Mouse (Mus musculus) embryonic facial prominence, embryonic 14.5 days (tissue): ENCODE results near the gene Rufy3. TPM values are rescaled to one million over a fixed set of nuclear protein-coding genes. Genes with fewer than 3 reads are reported as not detected.

Source experiments
- ATAC-seq: fragments of 200-750 bp; cut with Nextera tagmentation; 2 replicates; pipeline ENCODE4 v1.8.0; 2017; ENCODE audit warnings: low read depth, moderate number of reproducible peaks, moderate TSS enrichment
- DNase-seq: peaks from one replicate; pipeline ENCODE4 v3.0.0-alpha.2; 2015; ENCODE audit warnings: low spot score
- H3K27ac ChIP-seq: fragments of 300-500 bp; sonication (generic); replicated peaks from 2 replicates; pipeline ENCODE4 v1.5.1; 2014; ENCODE audit warnings: low read depth, mild to moderate bottlenecking, low read length, moderate library complexity
- H3K27me3 ChIP-seq: fragments of 300-500 bp; sonication (generic); replicated peaks from 2 replicates; pipeline ENCODE4 v1.6.1; 2014; ENCODE audit warnings: low read length; ENCODE audit not compliant: control insufficient read depth, insufficient read depth
- H3K36me3 ChIP-seq: fragments of 300-500 bp; sonication (generic); 2 replicates; pipeline ENCODE4 v1.6.1; 2014; ENCODE audit warnings: low read length, mixed read lengths; ENCODE audit not compliant: control insufficient read depth, insufficient read depth
- H3K4me1 ChIP-seq: fragments of 300-500 bp; sonication (generic); 2 replicates; pipeline ENCODE4 v1.6.1; 2014; ENCODE audit warnings: antibody characterized with exemption, low read length; ENCODE audit not compliant: control insufficient read depth, insufficient read depth
- H3K4me2 ChIP-seq: fragments of 300-500 bp; sonication (generic); 2 replicates; pipeline ENCODE4 v1.6.1; 2014; ENCODE audit warnings: low read depth, mild to moderate bottlenecking, low read length, moderate library complexity, mixed read lengths
- H3K4me3 ChIP-seq: fragments of 300-500 bp; sonication (generic); 2 replicates; pipeline ENCODE4 v1.5.1; 2014; ENCODE audit warnings: low read depth, mild to moderate bottlenecking, low read length
- H3K9ac ChIP-seq: fragments of 300-500 bp; sonication (generic); 2 replicates; pipeline ENCODE4 v1.6.1; 2014; ENCODE audit warnings: low read depth, mild to moderate bottlenecking, low read length, moderate library complexity, mixed read lengths
- H3K9me3 ChIP-seq: fragments of 300-500 bp; sonication (generic); 2 replicates; pipeline ENCODE4 v1.6.1; 2016; ENCODE audit warnings: low read length; ENCODE audit not compliant: control insufficient read depth
- whole genome bisulfite sequencing: fragments of 180-500 bp; shearing (Covaris S2); extraction: QIAGEN DNeasy Blood & Tissue Kit; methylation state at CpG from one replicate; pipeline ENCODE4 v1.1.7; 2014; 5-methylcytosine and 5-hydroxymethylcytosine counted together
- polyA plus RNA-seq: library from polyadenylated mRNA; unstranded; fragments of >200 nt; fragmentation: Nextera tagmentation; extraction: Ambion mirVana; gene quantifications from 2 replicates; pipeline ENCODE4 v1.2.1, GENCODE M21; 2014

Rufy3 gene
- polyA plus RNA-seq, 1 experiment from 2014 or later: 16.9 TPM

- 90% methylated on average over 3 of the region's 3 CpGs for WGBS
Measured at GRCm38 (mm10) chr5:88604046-88604445, 39.2 kb downstream of the Rufy3 start.

DNA sequence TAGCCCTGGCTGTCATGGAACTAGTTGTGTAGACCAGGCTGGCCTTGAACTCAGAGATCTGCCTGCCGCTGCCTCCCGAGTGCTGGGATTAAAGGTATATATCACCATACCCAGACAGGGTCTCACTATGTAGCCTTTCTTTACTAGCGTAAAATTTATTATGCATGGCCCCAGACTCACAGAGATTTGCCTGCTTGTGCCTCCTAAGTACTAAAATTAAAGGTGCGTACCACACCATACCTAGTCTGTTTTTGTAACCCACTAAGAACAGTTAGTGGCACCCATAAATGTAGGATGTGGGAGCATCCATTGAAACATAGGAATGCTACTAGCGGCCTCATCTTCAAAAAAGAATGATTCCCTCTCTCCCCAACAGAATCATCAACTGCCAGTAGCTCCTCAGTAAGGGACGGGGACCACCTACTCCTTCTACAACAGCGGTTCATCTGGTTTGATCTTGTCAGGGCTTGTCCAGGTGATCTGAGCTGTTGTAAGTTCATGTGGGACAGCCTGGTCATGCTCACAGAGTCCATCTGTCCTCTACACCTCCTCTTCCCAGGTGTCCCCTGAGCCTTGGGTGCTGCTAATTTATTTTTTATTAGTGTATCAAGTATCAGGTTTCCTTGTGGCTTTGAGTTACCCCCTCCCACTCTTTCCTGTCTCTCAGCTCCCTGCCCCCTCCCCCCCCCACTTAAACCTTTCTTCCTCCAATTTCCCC, 40.0 kb downstream of the Rufy3 start:
- Histone ChIP-seq H3K27ac (no peak overlapping the region), H3K4me3 (no peak overlapping the region), H3K9me3 (no peaks in the 10 kb centered on the region), H3K27me3 (no peaks in the 10 kb centered on the region), H3K9ac (no peak overlapping the region), H3K4me1 (0 out of 2 replicates have a peak, but pooled peaks cover 2% of the 10 kb centered on the region), H3K36me3 (no peaks in the 10 kb centered on the region), H3K4me2 (no peak overlapping the region)
- WGBS: 90% methylated on average over 7 of the region's 7 CpGs
- ATAC-seq (no peak), DNase-seq (no peak)

More at GRCm38 (mm10) chr5:88604046-88604445, 39.2 kb downstream of the Rufy3 start:
- ATAC-seq: no peak
- Histone ChIP-seq H3K4me3 (no peak overlapping the region), H3K36me3 (no peaks in the 10 kb centered on the region), H3K27ac (no peak overlapping the region), H3K9me3 (no peaks in the 10 kb centered on the region), H3K4me2 (no peak overlapping the region), H3K27me3 (no peaks in the 10 kb centered on the region), H3K9ac (no peak overlapping the region), H3K4me1 (0 out of 2 replicates have a peak, but pooled peaks cover 2% of the 10 kb centered on the region)
- DNase-seq: no peak

- ATAC-seq (no peak), DNase-seq (no peak)
- Histone ChIP-seq H3K4me2 (no peak overlapping the region), H3K9me3 (no peaks in the 10 kb centered on the region), H3K27ac (no peak overlapping the region), H3K27me3 (no peaks in the 10 kb centered on the region), H3K9ac (no peak overlapping the region), H3K4me1 (no peaks in the 10 kb centered on the region), H3K4me3 (no peak overlapping the region), H3K36me3 (peaks cover 16% of the 10 kb centered on the region)
- WGBS: 100% methylated on average over 1 of the region's 1 CpGs
Measured at GRCm38 (mm10) chr5:88614129-88614528, 49.3 kb downstream of the Rufy3 start.

GRCm38 (mm10) chr5:88616988-88617387, 52.1 kb downstream of the Rufy3 start:
- H3K9me3 ChIP-seq: no peaks in the 10 kb centered on the region
- no peaks in the 10 kb centered on the region for H3K27me3 ChIP-seq
- DNase-seq: no peak
- no peak for ATAC-seq
- H3K4me2 ChIP-seq: no peak overlapping the region
- no peak overlapping the region for H3K9ac ChIP-seq
- H3K36me3 ChIP-seq: peaks cover 28% of the 10 kb centered on the region
- no peak overlapping the region for H3K4me3 ChIP-seq
- H3K27ac ChIP-seq: no peak overlapping the region
- 77% methylated on average over 4 of the region's 4 CpGs for WGBS
- no peaks in the 10 kb centered on the region for H3K4me1 ChIP-seq

GRCm38 (mm10) chr5:88627545-88627944, 62.7 kb downstream of the Rufy3 start:
- Histone ChIP-seq H3K36me3 (peaks cover 44% of the 10 kb centered on the region; the same call in 1 of the 2 replicates), H3K4me2 (no peak overlapping the region), H3K4me1 (no peaks in the 10 kb centered on the region), H3K27me3 (no peaks in the 10 kb centered on the region), H3K27ac (no peak overlapping the region), H3K9me3 (no peaks in the 10 kb centered on the region), H3K4me3 (no peak overlapping the region), H3K9ac (no peak overlapping the region)
- WGBS: 83% methylated on average over 4 of the region's 4 CpGs
- no peak for ATAC-seq
- no peak for DNase-seq

DNA sequence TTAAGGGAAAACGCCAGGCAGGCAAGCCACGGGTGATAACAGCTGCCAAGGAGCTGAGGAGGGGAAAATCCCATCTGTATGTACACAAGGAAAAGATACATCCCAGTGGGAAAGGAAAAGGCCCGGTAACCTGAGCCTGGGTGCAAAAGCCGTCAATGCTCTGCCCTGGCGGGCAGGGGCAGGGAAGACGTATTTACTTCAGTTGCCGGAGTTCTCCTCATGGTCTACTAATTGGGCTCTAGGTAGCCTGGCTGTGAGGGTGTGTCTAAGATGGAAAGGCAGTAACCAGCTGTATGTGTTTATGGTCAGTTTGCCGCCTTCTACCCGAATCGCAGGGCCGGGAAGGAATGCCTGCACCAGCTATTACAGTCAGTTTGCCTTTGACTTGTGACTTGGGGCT, 64.3 kb downstream of the Rufy3 start:
- ATAC-seq: peak; percentile 77
- no peaks in the 10 kb centered on the region for H3K4me1 ChIP-seq
- no peak overlapping the region for H3K27ac ChIP-seq
- no peak overlapping the region for H3K9ac ChIP-seq
- peaks cover 53% of the 10 kb centered on the region; the same call in 1 of the 2 replicates for H3K36me3 ChIP-seq
- no peak overlapping the region for H3K4me3 ChIP-seq
- 63% methylated on average over 11 of the region's 11 CpGs for WGBS
- no peaks in the 10 kb centered on the region for H3K9me3 ChIP-seq
- no peaks in the 10 kb centered on the region for H3K27me3 ChIP-seq
- peak; percentile 39 for DNase-seq
- no peak overlapping the region for H3K4me2 ChIP-seq

DNA sequence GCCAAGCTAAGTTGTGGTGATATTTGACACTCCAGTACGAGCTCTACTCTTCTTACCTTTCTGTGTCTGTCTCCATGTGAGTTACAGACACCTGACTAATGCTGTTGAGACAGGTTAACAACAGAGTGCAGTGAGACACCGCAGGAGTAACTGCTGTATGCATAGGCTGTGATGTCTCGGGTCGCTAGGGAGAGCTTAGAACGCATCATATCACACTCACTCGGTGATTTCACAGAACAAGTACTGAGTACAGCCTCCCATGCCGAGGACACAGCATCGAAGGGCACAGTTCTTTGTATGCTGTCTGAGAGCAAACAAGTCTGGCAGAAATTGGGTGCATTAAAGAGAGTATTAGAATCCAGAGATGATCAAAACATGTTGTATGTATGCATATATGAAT, 65.1 kb downstream of the Rufy3 start:
- H3K4me3 ChIP-seq: no peak overlapping the region
- no peaks in the 10 kb centered on the region for H3K9me3 ChIP-seq
- no peaks in the 10 kb centered on the region for H3K4me1 ChIP-seq
- H3K27me3 ChIP-seq: no peaks in the 10 kb centered on the region
- 87% methylated on average over 8 of the region's 8 CpGs for WGBS
- no peak for ATAC-seq
- H3K9ac ChIP-seq: no peak overlapping the region
- H3K4me2 ChIP-seq: no peak overlapping the region
- no peak overlapping the region for H3K27ac ChIP-seq
- peaks cover 62% of the 10 kb centered on the region; the same call in 1 of the 2 replicates for H3K36me3 ChIP-seq
- no peak for DNase-seq

DNA sequence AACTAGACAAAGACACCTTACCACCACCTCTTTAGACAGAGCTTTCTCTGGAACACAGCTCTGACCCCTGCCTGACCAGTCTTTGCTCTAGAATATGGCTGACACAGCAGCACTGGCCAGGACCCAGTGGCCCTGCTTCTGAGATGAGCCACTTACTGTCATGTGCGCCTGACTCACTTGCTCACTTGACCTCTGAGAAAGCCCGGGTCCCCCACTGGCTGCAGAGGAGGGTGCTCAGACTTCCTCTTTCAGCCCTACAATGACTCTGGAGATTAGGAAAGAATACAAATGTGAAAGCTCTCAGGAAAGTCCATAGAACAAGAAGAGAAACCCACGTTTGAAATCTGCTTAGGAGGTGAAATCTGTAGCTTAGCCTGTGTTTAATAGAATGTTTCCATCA, 66.0 kb downstream of the Rufy3 start:
- Histone ChIP-seq H3K4me1 (no peaks in the 10 kb centered on the region), H3K27me3 (no peaks in the 10 kb centered on the region), H3K4me2 (no peak overlapping the region), H3K4me3 (no peak overlapping the region), H3K9ac (no peak overlapping the region), H3K27ac (no peak overlapping the region), H3K36me3 (peaks cover 70% of the 10 kb centered on the region; the same call in 1 of the 2 replicates), H3K9me3 (no peaks in the 10 kb centered on the region)
- no peak for ATAC-seq
- DNase-seq: no peak
- 67% methylated on average over 3 of the region's 3 CpGs for WGBS

- Histone ChIP-seq H3K36me3 (peaks cover 70% of the 10 kb centered on the region; the same call in 1 of the 2 replicates), H3K27me3 (no peaks in the 10 kb centered on the region), H3K4me2 (no peak overlapping the region), H3K9me3 (no peaks in the 10 kb centered on the region), H3K4me3 (no peak overlapping the region), H3K4me1 (no peaks in the 10 kb centered on the region), H3K9ac (no peak overlapping the region), H3K27ac (no peak overlapping the region)
- ATAC-seq: no peak
- no peak for DNase-seq
- WGBS: 89% methylated on average over 5 of the region's 5 CpGs
Measured at GRCm38 (mm10) chr5:88631545-88631944, 66.7 kb downstream of the Rufy3 start.
